Mouse (Mus musculus) Patski (cell line): ENCODE data around the gene Lamc3. TPM values are rescaled to one million over a fixed set of nuclear protein-coding genes. Genes with fewer than 3 reads are reported as not detected.

Experiments used
- ATAC-seq: fragments of 100-300 bp; one replicate; pipeline ENCODE4 v1.8.0; 2021
- CTCF ChIA-PET: fragments of 350-600 bp; sonication (Branson Sonifier 250); formaldehyde crosslinking; loops from one replicate; lab custom pipeline; 2022; ENCODE audit warnings: inconsistent platforms; lab: Charles Lee
- POLR2A ChIA-PET: fragments of 350-600 bp; sonication (Branson Sonifier 250); formaldehyde crosslinking; loops from one replicate; lab custom pipeline; 2022; ENCODE audit warnings: antibody characterized with exemption, inconsistent platforms; lab: Charles Lee
- DNase-seq: peaks from one replicate; pipeline ENCODE4 v3.0.0-alpha.2; 2011; ENCODE audit warnings: low read depth, low spot score
- H3K27me3 ChIP-seq: fragments of 371-371 bp; one replicate; pipeline ENCODE4 v1.5.1; 2021
- CTCF ChIP-seq: fragments of 100-300 bp; IDR thresholded peaks from one replicate; pipeline ENCODE4 v1.5.1; 2021
- in situ Hi-C: fragments of 300-500 bp; cut with MboI; formaldehyde crosslinking; loops from 3 replicates; pipeline ENCODE4 v1.11.1; 2018; ENCODE audit warnings: low pct_unique_long_range_greater_than_20kb, mixed read lengths
- polyA plus RNA-seq: library from polyadenylated mRNA; unstranded; gene quantifications from one replicate; pipeline ENCODE4 v1.2.3, GENCODE M21; 2021

Lamc3 gene
- polyA plus RNA-seq, 1 experiment from 2014 or later, result 0.10 TPM

DNA sequence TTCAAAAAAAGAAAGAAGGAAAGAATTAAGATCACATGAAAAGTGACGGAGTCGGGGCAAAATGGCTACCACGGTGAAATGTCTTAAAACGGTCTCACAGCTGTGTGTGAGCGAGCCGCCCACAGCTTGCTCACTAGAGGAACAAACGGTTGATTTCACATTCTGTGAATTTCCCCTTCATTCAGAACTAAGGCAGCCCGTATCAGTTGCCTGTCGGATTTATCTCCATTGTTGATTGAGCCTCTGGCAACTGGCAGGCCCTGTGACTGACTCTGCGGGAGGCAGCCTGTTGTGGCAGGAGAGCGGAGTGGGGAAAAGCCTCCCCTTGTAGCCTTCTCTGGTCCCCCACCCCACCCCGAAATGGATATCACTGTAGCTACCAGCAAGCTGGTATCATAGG, 10.6 kb upstream of the Lamc3 start:
- peaks cover 39% of the 10 kb centered on the region for H3K27me3 ChIP-seq
- no peak for DNase-seq
- in situ Hi-C loops, result no loop called here
- no peak for ATAC-seq
- ChIA-PET POLR2A (no interaction called here), CTCF (no interaction called here)
- TF ChIP-seq CTCF, result no peak

DNA sequence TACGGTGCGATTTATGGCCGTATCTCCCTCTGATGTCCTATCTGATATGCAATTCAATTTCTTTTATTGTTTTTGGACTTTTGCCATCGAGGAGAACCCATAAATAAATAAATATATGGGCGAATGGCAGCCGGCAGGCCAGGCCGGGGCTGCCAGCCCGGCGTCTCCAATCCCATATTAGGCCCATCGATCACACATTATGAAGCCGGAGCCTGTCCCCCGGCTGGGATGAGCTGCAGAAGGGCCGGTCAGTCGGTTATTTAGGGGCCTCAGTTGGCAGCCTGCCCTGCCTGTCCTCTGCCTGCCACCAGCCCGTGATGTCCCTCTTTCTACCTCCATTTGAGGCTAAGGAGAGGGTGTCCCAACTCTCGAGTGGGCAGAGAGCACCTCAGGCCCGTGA, 8.5 kb upstream of the Lamc3 start:
- ATAC-seq (no peak), DNase-seq (no peak)
- no peak for TF ChIP-seq CTCF
- POLR2A ChIA-PET, result interaction anchor here (0.6 kb wide), 1 partner anchor 389 kb away, joined by 3 read pairs; no protein-coding TSS in a partner anchor
- peaks cover 42% of the 10 kb centered on the region for H3K27me3 ChIP-seq
- CTCF ChIA-PET, result no interaction called here
- in situ Hi-C loops, result no loop called here

GRCm38 (mm10) chr2:31880868-31881267, 6.2 kb upstream of the Lamc3 start:
- DNase-seq, result no peak
- CTCF ChIA-PET, result interaction anchor here (1.1 kb wide), 1 partner anchor 53 kb away, joined by 3 read pairs; no protein-coding TSS in a partner anchor
- no peak for ATAC-seq
- POLR2A ChIA-PET, result no interaction called here
- H3K27me3 ChIP-seq, result peaks cover 34% of the 10 kb centered on the region
- no peak for TF ChIP-seq CTCF
- in situ Hi-C loops, result no loop called here

DNA sequence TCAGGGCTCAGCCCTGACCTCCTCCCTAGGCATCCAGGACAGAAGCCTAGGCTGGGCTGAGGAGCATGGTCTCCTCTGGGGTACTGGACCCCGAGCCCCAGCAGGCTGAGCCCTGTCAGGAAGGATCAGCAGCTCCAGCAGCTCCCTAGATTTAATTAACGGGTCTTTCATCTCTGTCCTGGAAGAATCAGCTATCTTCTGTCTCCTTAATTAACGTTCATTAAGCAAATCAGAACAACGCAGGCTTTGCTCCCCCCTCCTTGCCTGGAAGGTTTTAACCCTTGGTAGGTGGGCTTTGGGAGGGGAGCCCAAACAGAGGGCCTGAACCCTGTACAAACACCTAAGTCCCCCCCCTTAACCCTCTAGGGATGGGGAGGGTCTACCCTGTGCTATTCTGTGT, 4.0 kb upstream of the Lamc3 start:
- DNase-seq (no peak), ATAC-seq (no peak)
- in situ Hi-C loops, result no loop called here
- CTCF ChIA-PET, result interaction anchor here (1.3 kb wide), 1 partner anchor 11 kb away, joined by 3 read pairs; no protein-coding TSS in a partner anchor
- H3K27me3 ChIP-seq, result peaks cover 52% of the 10 kb centered on the region
- no peak for TF ChIP-seq CTCF
- POLR2A ChIA-PET, result no interaction called here

DNA sequence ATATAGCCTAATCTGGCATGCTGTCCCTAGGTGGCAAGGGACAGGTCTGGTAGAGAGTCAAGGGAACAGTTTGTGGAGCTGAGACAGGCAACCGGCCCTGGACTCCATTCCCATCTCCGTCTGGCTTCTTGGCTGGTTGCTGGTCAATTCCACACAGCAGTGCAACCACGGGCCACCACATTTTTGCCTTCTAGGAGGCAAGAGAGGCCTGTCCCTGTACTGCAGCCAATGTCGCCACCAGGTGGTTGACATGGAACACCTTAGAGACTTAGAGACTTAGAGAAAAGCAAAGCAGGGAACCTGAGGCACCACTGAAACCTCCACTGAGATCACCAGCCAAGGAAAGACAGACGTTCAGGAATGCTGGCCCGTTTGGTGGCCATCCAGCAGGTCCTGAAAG, 2.3 kb upstream of the Lamc3 start:
- no peak for TF ChIP-seq CTCF
- ChIA-PET CTCF (no interaction called here), POLR2A (interaction anchor here (1.1 kb wide), 1 partner anchor 26 kb away, joined by 3 read pairs; no protein-coding TSS in a partner anchor)
- H3K27me3 ChIP-seq, result peaks cover 63% of the 10 kb centered on the region
- DNase-seq (no peak), ATAC-seq (no peak)
- in situ Hi-C loops, result loop anchor here (5.0 kb wide), 1 partner anchor 68 kb away; no protein-coding TSS in a partner anchor

DNA sequence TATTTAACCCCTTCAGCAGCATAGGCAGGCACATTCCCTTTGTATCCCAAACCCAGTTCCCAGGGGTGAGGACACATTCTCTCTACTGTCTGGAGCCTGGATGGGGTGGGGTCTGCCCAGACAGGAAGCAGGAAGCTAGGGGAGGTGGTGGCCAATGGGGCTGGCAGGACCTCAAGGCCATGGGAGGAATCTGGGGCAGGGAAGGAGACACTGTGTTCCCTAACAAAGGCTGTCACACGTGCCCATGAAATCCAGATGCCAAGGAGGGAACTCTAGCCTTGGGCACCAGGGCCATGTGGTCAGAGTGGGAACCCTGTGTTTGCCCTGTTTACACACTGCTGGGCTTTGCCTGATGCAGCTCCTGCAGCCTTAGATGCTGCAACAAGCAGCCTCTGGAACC, 1.8 kb downstream of the Lamc3 start:
- peaks cover 49% of the 10 kb centered on the region for H3K27me3 ChIP-seq
- ChIA-PET POLR2A (no interaction called here), CTCF (interaction anchor here (2.1 kb wide), 1 partner anchor 25 kb away, joined by 7 read pairs; no protein-coding TSS in a partner anchor)

DNA sequence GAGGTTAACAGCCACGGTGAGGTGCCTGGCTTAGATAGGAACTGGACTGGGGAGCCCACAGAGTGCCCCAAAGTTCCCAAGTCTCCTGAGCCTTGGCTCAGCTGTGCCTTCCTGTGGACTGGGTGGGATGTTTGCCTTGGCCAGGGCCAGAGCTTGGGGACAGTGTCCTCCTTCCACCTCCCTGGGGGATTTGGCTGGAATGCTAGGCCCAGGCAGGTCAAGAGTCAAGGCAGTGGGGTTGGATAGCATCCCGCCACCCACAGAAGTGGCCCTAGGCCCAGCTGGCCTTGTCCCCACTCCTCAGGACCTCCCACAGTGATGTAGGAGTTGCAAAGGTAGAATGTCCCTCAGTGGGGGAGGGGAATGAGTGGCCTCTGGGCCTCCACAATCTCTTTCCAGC, 4.1 kb downstream of the Lamc3 start:
- ATAC-seq (no peak), DNase-seq (no peak)
- ChIA-PET POLR2A (no interaction called here), CTCF (no interaction called here)
- in situ Hi-C loops, result no loop called here
- TF ChIP-seq CTCF, result no peak
- H3K27me3 ChIP-seq, result peaks cover 36% of the 10 kb centered on the region

More for the DNA sequence above, 1.8 kb downstream of the Lamc3 start:
- TF ChIP-seq CTCF, result no peak
- ATAC-seq (no peak), DNase-seq (no peak)
- in situ Hi-C loops, result loop anchor here (5.0 kb wide), 1 partner anchor 72 kb away; no protein-coding TSS in a partner anchor

GRCm38 (mm10) chr2:31893110-31893669, 6.1 kb downstream of the Lamc3 start:
- ChIA-PET CTCF (no interaction called here), POLR2A (no interaction called here)
- ATAC-seq (no peak), DNase-seq (no peak)
- in situ Hi-C loops, result no loop called here
- TF ChIP-seq CTCF, result no peak
- H3K27me3 ChIP-seq, result peaks cover 16% of the 10 kb centered on the region

- ChIA-PET CTCF (no interaction called here), POLR2A (no interaction called here)
- H3K27me3 ChIP-seq, result peaks cover 7% of the 10 kb centered on the region
- DNase-seq (no peak), ATAC-seq (no peak)
- in situ Hi-C loops, result no loop called here
- no peak for TF ChIP-seq CTCF
Observed at GRCm38 (mm10) chr2:31894221-31894870, 7.3 kb downstream of the Lamc3 start.

- ChIA-PET CTCF (interaction anchor here (2.4 kb wide), 1 partner anchor 13 kb away, joined by 12 read pairs; no protein-coding TSS in a partner anchor), POLR2A (interaction anchor here (1.5 kb wide), 1 partner anchor 11 kb away, joined by 3 read pairs; no protein-coding TSS in a partner anchor)
- no peak for TF ChIP-seq CTCF
- H3K27me3 ChIP-seq, result no peaks in the 10 kb centered on the region
- in situ Hi-C loops, result no loop called here
- DNase-seq (no peak), ATAC-seq (no peak)
Observed at GRCm38 (mm10) chr2:31900932-31901331, 13.8 kb downstream of the Lamc3 start.
